Mouse (Mus musculus): ENCODE results near the gene Srebf2. TPM values are rescaled to one million over a fixed set of nuclear protein-coding genes. Genes with fewer than 3 reads are reported as not detected.
A peak's percentile ranks its signal among the peaks of the same experiment; 100 is the strongest.
"Not testable (repeated sequence)": the region's sequence is repeated elsewhere in the genome, so short reads cannot be mapped to it uniquely, and the experiment has no call there.

Srebf2 gene
- total RNA-seq (2021) = 100 to 1,000 TPM in 1 of 2 experiments, 10 to 100 TPM in 1; 79.3 to 109 TPM
- long read RNA-seq, experiment 1, full-length matches to known transcripts = 54 of 81 reads
- long read RNA-seq, experiment 1, partial matches to known transcripts = 17 of 81 reads
- long read RNA-seq, experiment 1, other reads (novel, unspliced or antisense) = 10 of 81 reads
- long read RNA-seq, experiment 2, full-length matches to known transcripts = 11 of 33 reads
- long read RNA-seq, experiment 2, partial matches to known transcripts = 10 of 33 reads
- long read RNA-seq, experiment 2, other reads (novel, unspliced or antisense) = 12 of 33 reads

GRCm38 (mm10) chr15:82146770-82147610 is at the start of gene Srebf2:
Gene Srebf2, plus strand, starts transcription at chr15:82147181.
- DNase-seq (ENCODE audit: low spot score in 2 of 2) = peak; percentile 95 to 96

DNA sequence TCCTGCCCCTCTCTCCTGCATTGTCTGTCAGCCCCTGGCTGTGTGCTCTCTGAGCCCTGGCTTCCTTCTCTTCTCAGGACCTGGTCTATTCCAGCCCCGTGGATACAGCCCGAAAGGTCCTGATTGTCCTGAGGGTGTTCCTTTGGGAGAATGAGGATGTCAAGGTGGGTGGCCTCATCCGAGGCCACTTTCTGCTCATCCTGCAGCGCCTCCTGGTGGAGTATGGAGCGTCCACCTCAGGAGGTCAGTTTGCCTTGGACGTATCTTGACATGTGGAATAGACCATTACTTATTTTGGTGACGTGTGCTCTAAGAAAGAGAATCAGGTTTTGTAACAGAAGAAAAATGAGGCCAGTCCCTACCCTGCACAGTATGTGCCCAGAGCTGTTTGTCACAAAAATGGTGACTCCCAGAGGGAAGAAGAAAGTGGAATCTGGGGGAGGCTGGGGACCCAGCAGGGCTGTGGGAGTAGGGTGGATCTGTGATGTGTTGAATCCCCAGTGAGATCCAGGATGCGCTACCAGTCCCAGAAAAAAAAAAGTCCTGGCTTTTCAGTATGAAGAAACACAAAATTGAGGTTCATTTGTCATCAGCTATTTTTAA is 39.9 kb upstream of the Srebf2 start:
- DNase-seq (ENCODE audit: low spot score in 2 of 2) = peak; percentile 54 to 64

GRCm38 (mm10) chr15:82120544-82120943 is 26.4 kb upstream of the Srebf2 start:
- no peak for DNase-seq (ENCODE audit: low spot score in 2 of 2)

GRCm38 (mm10) chr15:82126690-82127089 is 20.3 kb upstream of the Srebf2 start:
- DNase-seq (ENCODE audit: low spot score in 2 of 2) = not testable (repeated sequence)

GRCm38 (mm10) chr15:82127426-82128374 is 19.3 kb upstream of the Srebf2 start, which contains the start of gene Ccdc134:
Gene Ccdc134, plus strand, starts transcription at chr15:82127922.
- peak; percentile 97 to 98 for DNase-seq (ENCODE audit: low spot score in 2 of 2)

DNA sequence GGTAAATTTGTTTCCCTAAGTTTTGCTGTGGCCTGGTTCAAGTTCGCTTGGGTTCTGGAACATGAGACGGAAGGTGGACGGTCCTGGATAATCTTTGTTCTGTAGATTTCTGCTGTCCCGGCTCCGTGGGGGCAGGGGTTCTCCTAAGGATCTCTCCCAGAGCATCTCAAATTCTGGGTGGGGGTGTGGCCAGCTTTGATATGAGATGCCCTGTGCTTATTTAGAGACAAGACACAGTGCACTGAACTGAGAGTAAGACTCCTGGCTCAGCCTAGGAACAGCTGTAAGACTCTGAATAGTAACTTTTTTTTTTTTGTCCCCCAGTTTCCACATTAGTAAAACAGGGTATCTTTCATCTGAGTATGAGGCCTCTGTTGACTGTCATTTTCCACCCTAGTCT is 18.6 kb upstream of the Srebf2 start:
- no peak for DNase-seq (ENCODE audit: low spot score in 2 of 2)

- DNase-seq (ENCODE audit: low spot score in 2 of 2) = no peak
Observed at GRCm38 (mm10) chr15:82130599-82130998, 16.4 kb upstream of the Srebf2 start.

- DNase-seq (ENCODE audit: low spot score in 2 of 2) = no peak
Observed at GRCm38 (mm10) chr15:82135372-82135771, 11.6 kb upstream of the Srebf2 start.

- DNase-seq (ENCODE audit: low spot score in 2 of 2) = peak; percentile 47 to 57
Observed at GRCm38 (mm10) chr15:82138565-82138964, 8.4 kb upstream of the Srebf2 start.

DNA sequence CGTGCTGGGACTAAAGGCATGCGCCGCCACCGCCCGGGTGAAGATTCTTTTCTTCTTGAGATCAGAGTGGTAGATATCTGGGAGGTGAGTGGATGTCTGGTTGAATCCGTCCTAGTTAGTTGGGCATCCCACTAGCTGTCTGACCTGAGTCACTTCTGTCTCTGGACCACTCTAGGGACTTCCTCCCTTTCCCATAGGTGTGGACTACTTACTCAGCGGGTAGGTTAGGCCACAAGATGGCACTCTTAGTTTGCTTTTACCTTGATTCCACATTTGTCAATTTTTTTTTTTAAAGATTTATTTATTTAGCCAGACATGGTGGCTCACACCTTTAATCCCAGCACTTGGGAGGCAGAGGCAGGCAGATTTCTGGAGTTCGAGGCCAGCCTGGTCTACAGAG is 7.8 kb upstream of the Srebf2 start:
- DNase-seq (ENCODE audit: low spot score in 2 of 2) = no peak

DNA sequence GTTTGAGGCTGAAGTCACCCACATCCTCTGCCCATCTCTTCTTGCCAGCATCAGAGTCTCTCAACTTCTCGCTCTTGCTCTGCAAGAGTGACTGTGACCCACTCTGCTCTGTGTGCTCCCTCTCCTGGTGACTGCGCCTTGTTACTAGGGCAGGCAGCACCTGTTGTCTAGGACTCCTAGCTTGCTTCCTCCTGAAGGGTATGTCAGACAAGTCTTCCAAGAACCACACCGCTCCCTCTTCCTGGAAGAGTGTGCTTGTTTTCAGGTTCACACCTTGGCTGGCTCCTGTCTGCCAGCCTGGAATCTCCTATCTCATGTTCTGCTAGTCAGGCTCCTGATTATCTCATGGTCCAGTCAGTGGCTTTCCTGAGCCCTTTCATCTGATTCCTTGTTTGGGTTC is 6.6 kb upstream of the Srebf2 start:
- DNase-seq (ENCODE audit: low spot score in 2 of 2) = no peak

- no peak for DNase-seq (ENCODE audit: low spot score in 2 of 2)
Observed at GRCm38 (mm10) chr15:82144157-82144556, 2.8 kb upstream of the Srebf2 start.

DNA sequence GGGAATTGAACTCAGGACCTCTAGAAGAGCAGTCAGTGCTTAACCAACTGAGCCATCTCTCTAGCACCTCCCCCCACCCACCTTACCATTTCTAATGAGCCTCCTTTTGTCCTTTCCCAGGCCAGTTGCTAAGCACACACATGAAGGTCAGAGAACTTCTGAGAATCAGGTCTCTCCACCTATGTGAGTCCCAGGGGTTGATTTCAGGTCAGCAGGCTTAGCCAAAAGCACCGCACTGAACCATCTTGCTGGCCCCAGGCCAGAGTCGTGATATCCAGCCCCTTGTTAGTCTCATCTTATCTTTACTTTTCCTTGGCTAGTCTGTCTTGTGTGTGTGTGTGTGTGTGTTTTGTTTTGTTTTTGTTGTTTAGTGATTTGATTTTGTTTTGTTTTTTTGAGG is 1.6 kb upstream of the Srebf2 start:
- DNase-seq (ENCODE audit: low spot score in 2 of 2) = no peak

DNA sequence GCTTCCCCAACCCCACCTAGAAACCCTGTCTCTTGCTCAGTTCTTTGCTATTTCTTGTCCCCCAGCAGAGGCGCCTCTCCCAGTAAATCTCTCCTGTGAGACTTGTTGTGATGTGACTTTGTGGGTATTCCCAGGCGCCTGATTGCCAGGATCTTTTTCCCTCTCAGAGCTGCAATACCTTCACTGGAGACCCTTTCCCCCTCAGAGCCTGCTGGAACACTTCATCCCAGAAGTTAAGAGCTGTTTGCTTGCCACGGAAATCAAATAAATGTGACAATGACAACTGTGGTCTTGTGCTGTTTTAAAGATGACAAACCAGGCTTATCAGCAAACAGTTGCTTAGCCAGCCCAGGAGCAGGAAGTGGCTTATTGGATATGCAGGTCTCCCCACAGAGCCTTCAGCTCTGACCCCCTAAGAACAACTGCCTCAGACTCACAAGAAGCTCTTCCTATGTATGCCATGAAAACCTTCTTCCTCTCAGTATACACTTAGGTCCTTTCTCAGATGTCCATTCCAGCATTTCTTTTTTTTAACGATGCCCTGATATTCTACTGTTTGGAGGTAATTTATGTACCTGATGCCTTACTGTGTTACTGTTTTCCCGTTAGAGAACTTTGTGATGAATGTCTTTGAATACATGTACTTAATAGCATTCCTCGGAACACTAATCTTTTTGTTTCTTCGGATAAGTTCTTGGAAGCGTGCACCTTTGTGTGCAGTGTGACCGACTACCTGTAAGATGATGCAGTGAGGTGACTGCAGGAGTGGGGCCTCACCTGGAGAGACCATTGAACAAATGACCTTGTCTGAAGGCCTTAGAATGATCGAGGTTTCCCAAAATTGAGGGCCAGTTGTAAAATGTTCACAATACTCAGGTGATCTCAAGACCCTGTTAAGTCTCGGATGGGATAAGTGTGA is 871 bp upstream of the Srebf2 start:
- no peak for DNase-seq (ENCODE audit: low spot score in 2 of 2)

GRCm38 (mm10) chr15:82147611-82148111 is 680 bp downstream of the Srebf2 start:
- DNase-seq (ENCODE audit: low spot score in 2 of 2) = peak; percentile 62

- no peak for DNase-seq (ENCODE audit: low spot score in 2 of 2)
Observed at GRCm38 (mm10) chr15:82148510-82148911, 1.5 kb downstream of the Srebf2 start.

GRCm38 (mm10) chr15:82150042-82150441 is 3.1 kb downstream of the Srebf2 start:
- DNase-seq (ENCODE audit: low spot score in 2 of 2) = no peak

DNA sequence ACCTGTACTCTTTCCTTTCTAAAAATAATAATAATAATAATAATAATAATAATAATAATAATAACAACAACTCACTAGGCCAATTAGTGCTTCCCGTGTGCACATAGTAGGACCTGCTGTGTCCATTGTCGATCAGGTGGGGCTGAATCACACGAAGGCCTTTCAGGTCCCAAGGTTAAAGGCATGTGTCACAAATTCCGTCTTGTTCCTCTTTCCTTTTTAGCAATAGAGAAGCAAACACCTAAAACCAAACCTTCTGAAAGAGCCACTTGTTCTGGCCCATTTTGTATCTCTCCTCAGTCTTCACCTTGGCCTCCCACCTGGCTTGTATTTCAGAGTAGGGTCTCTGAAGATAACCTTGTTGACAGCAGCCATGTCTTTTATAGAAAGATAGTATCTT is 4.2 kb downstream of the Srebf2 start:
- DNase-seq (ENCODE audit: low spot score in 2 of 2) = no peak

- no peak for DNase-seq (ENCODE audit: low spot score in 2 of 2)
Observed at GRCm38 (mm10) chr15:82152022-82152421, 5.0 kb downstream of the Srebf2 start.

Data from adrenal gland, adult 18-20 months (tissue).